Mouse (Mus musculus) spleen, postnatal 36 days (tissue): ENCODE results near the gene N4bp2l2.

Source experiments
- DNase-seq, 2 experiments: peaks; one replicate each; pipeline ENCODE4 v3.0.0; 2022; ENCODE audit warnings: low spot score in 2 of 2, mixed read lengths in 1 of 2

The N4bp2l2 gene

GRCm38 (mm10) chr5:150566226-150566625, 99.8 kb downstream of the N4bp2l2 start:
- DNase-seq, result no peak

GRCm38 (mm10) chr5:150564426-150564825, 101.6 kb downstream of the N4bp2l2 start:
- no peak for DNase-seq

GRCm38 (mm10) chr5:150561783-150562182, 104.2 kb downstream of the N4bp2l2 start:
- no peak for DNase-seq

- no peak for DNase-seq
These were observed 104.6 kb downstream of the N4bp2l2 start for GRCm38 (mm10) chr5:150561376-150561775.

GRCm38 (mm10) chr5:150560851-150561250, 105.1 kb downstream of the N4bp2l2 start:
- no peak for DNase-seq

- no peak for DNase-seq
These were observed 106.4 kb downstream of the N4bp2l2 start for GRCm38 (mm10) chr5:150559519-150560103.
